In the genomic region with DNA sequence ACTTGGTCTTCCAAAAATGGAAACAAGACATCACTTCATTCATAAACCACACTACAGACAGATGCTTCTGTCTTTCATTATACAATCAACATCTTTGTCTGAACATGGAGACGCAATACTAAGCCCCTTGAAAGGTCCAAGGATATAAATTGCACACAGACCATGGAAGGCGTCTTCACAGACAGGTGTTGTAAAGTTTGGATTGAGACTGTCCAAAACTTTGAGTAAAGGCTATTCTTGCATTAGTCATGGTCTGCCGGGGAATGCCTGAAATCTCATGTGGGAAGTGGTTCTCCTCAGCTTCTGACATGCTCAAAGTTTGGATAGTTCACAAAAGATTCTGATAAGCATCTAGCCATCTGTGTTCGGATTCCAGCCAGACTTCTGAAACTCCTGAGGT, we compare ENCODE assay signal across 19 mouse cellular contexts.
A peak's percentile ranks its signal among the peaks of the same experiment; 100 is the strongest.
DNase-seq lines count a peak whose midpoint lies in the region; ATAC-seq lines count a peak whose summit lies in the region.
"Had no signal": no experiment of that assay in that cellular context is flagged by ENCODE, and none has a peak within 500 bp of the region (broad histone marks: within the 10 kb centered on the region; RNA-seq: fewer than 3 reads in every experiment).

No protein-coding gene starts in this region.

- no peak overlapping the region for H3K9ac ChIP-seq in embryonic facial prominence, embryonic 14.5 days (ENCODE audit: low read depth, low read length)
- no peak overlapping the region for H3K9ac ChIP-seq in embryonic facial prominence, embryonic 15.5 days

- H3K9me3 ChIP-seq in embryonic facial prominence, embryonic 14.5 days (ENCODE audit: control insufficient read depth, low read length): no peaks in the 10 kb centered on the region
- H3K9me3 ChIP-seq in embryonic facial prominence, embryonic 10.5 days: no peaks in the 10 kb centered on the region
- H3K9me3 ChIP-seq in embryonic facial prominence, embryonic 15.5 days (replicated peaks): no peaks in the 10 kb centered on the region

- H3K27ac ChIP-seq in embryonic facial prominence, embryonic 14.5 days (replicated peaks; ENCODE audit: low read depth, low read length): no peak overlapping the region
- no peak overlapping the region for H3K27ac ChIP-seq in embryonic facial prominence, embryonic 10.5 days (replicated peaks)
- no peak overlapping the region for H3K27ac ChIP-seq in embryonic facial prominence, embryonic 15.5 days (replicated peaks)

- H3K4me1 ChIP-seq in embryonic facial prominence, embryonic 14.5 days (ENCODE audit: control insufficient read depth, insufficient read depth, low read length): no peaks in the 10 kb centered on the region
- H3K4me1 ChIP-seq in embryonic facial prominence, embryonic 10.5 days: no peaks in the 10 kb centered on the region
- no peaks in the 10 kb centered on the region for H3K4me1 ChIP-seq in embryonic facial prominence, embryonic 15.5 days

- no peak overlapping the region for H3K4me3 ChIP-seq in embryonic facial prominence, embryonic 14.5 days (ENCODE audit: low read depth, low read length)
- H3K4me3 ChIP-seq in embryonic facial prominence, embryonic 10.5 days: no peak overlapping the region
- H3K4me3 ChIP-seq in embryonic facial prominence, embryonic 15.5 days (replicated peaks): no peak overlapping the region

- WGBS in embryonic facial prominence, embryonic 14.5 days: 54% methylated on average over 4 of the region's 4 CpGs
- 85% methylated on average over 4 of the region's 4 CpGs for WGBS in embryonic facial prominence, embryonic 10.5 days
- WGBS in embryonic facial prominence, embryonic 15.5 days: 59% methylated on average over 4 of the region's 4 CpGs

- no peaks in the 10 kb centered on the region for H3K36me3 ChIP-seq in embryonic facial prominence, embryonic 14.5 days (ENCODE audit: control insufficient read depth, insufficient read depth, low read length)
- no peaks in the 10 kb centered on the region for H3K36me3 ChIP-seq in embryonic facial prominence, embryonic 10.5 days (replicated peaks)
- no peaks in the 10 kb centered on the region for H3K36me3 ChIP-seq in embryonic facial prominence, embryonic 15.5 days
- H3K36me3 ChIP-seq: G1E had no signal

- H3K4me2 ChIP-seq in embryonic facial prominence, embryonic 14.5 days (ENCODE audit: low read depth, low read length): no peak overlapping the region
- no peak overlapping the region for H3K4me2 ChIP-seq in embryonic facial prominence, embryonic 15.5 days (replicated peaks)

- DNase-seq in embryonic facial prominence, embryonic 14.5 days (ENCODE audit: low spot score): no peak
- no peak for DNase-seq in embryonic facial prominence, embryonic 10.5 days (ENCODE audit: low spot score)
- DNase-seq: adrenal gland, adult 2 months; adrenal gland, adult 8-10 months; adrenal gland, postnatal 10 days; adrenal gland, postnatal 14 days; adrenal gland, postnatal 25 days; adrenal gland, postnatal 36 days; B cell, adult 2 months; cerebellum, adult 11 months; cerebellum, adult 11-12 months; cerebellum, adult 18-20 months had no signal

- H3K27me3 ChIP-seq in embryonic facial prominence, embryonic 14.5 days (replicated peaks; ENCODE audit: control insufficient read depth, insufficient read depth, low read length): no peaks in the 10 kb centered on the region
- no peaks in the 10 kb centered on the region for H3K27me3 ChIP-seq in embryonic facial prominence, embryonic 10.5 days (replicated peaks; ENCODE audit: low read depth, poor library complexity, severe bottlenecking)
- H3K27me3 ChIP-seq in embryonic facial prominence, embryonic 15.5 days: no peaks in the 10 kb centered on the region
- H3K27me3 ChIP-seq: CH12.LX, Patski had no signal

- ATAC-seq in embryonic facial prominence, embryonic 14.5 days (ENCODE audit: low read depth): peak; percentile 62
- ATAC-seq in embryonic facial prominence, embryonic 15.5 days (ENCODE audit: insufficient number of reproducible peaks, low FRiP score, low TSS enrichment, low read depth): peak; percentile 60; the same call in 1 of the 2 replicates
- no peak for ATAC-seq in megakaryocyte-erythroid progenitor cell, adult 5-6 weeks (replicated peaks; ENCODE audit: low FRiP score, low TSS enrichment, poor library complexity, severe bottlenecking)
- ATAC-seq: activated CD4-positive, CD25-positive, alpha-beta regulatory T cell, adult 4 months; CD4-positive, CD25-positive, alpha-beta regulatory T cell, adult 4 months; Patski had no signal
